In genomic region chr6:120306859-120307594, GRCm38 (mm10) we compare ENCODE assay signal across 36 mouse cellular contexts. TPM values are rescaled to one million over a fixed set of nuclear protein-coding genes. Genes with fewer than 3 reads are reported as not detected.
A peak's percentile ranks its signal among the peaks of the same experiment; 100 is the strongest.
DNase-seq lines count a peak whose midpoint lies in the region; ATAC-seq and TF ChIP-seq lines count a peak whose summit lies in the region.
"Had no signal": no experiment of that assay in that cellular context is flagged by ENCODE, and none has a peak within 500 bp of the region (broad histone marks: within the 10 kb centered on the region; RNA-seq: fewer than 3 reads in every experiment).

No protein-coding gene starts in this region.

- no peak overlapping the region for H3K27ac ChIP-seq in embryonic facial prominence, embryonic 15.5 days (replicated peaks)
- H3K27ac ChIP-seq in embryonic facial prominence, embryonic 10.5 days (replicated peaks): no peak overlapping the region
- H3K27ac ChIP-seq in ES-E14 (ENCODE audit: insufficient read depth, low read depth, low read length, poor library complexity, severe bottlenecking): peak overlapping the region; percentile 81
- H3K27ac ChIP-seq: embryonic facial prominence, embryonic 12.5 days; forebrain, embryonic 10.5 days; gastrocnemius, adult 2 months; hindbrain, embryonic 14.5 days; layer of hippocampus, adult 2 months; left cerebral cortex, adult 2 months; limb, embryonic 12.5 days; liver, embryonic 15.5 days; macrophage; stomach, postnatal 0 days had no signal

- H3K4me3 ChIP-seq in embryonic facial prominence, embryonic 15.5 days (replicated peaks): no peak overlapping the region
- no peak overlapping the region for H3K4me3 ChIP-seq in embryonic facial prominence, embryonic 10.5 days
- H3K4me3 ChIP-seq in ES-E14 (ENCODE audit: insufficient read depth in 1 of 2, low read depth in 1 of 2, low read length in 2 of 2, poor library complexity in 1 of 2, severe bottlenecking in 1 of 2): no peak overlapping the region
- H3K4me3 ChIP-seq: embryonic facial prominence, embryonic 12.5 days; forebrain, embryonic 10.5 days; gastrocnemius, adult 2 months; layer of hippocampus, adult 2 months; left cerebral cortex, adult 2 months; limb, embryonic 12.5 days; liver, embryonic 15.5 days had no signal

- intact Hi-C loops in heart, postnatal 25 days (cut with DNase I): no loop called here
- intact Hi-C loops in heart, postnatal 36 days (cut with DNase I): no loop called here

- in situ Hi-C loops in ES-E14 (cut with MboI; ENCODE audit: low sequenced_read_pairs in 2 of 2, unreplicated experiment in 2 of 2): no loop called here

- peak; percentile 11; the same call in 1 of the 2 replicates for ATAC-seq in embryonic facial prominence, embryonic 15.5 days (ENCODE audit: insufficient number of reproducible peaks, low FRiP score, low TSS enrichment, low read depth)
- ATAC-seq in megakaryocyte-erythroid progenitor cell, adult 5-6 weeks (replicated peaks; ENCODE audit: low FRiP score, low TSS enrichment, poor library complexity, severe bottlenecking): 0 out of 2 replicates have a peak, but pooled peaks have one; percentile 18
- ATAC-seq: forebrain, embryonic 16.5 days; lung, postnatal 0 days had no signal

- H3K4me1 ChIP-seq in embryonic facial prominence, embryonic 15.5 days: peaks cover 9% of the 10 kb centered on the region
- peaks cover 10% of the 10 kb centered on the region for H3K4me1 ChIP-seq in embryonic facial prominence, embryonic 10.5 days
- peaks cover 5 to 17% of the 10 kb centered on the region in 2 experiments; a peak in 3 of 4 replicates for H3K4me1 ChIP-seq in ES-E14 (ENCODE audit: control insufficient read depth in 2 of 2, insufficient read depth in 2 of 2, low read length in 2 of 2, poor library complexity in 1 of 2)
- H3K4me1 ChIP-seq: limb, embryonic 12.5 days; liver, embryonic 15.5 days had no signal

- WGBS in embryonic facial prominence, embryonic 15.5 days: 79% methylated on average over 3 of the region's 3 CpGs
- WGBS in embryonic facial prominence, embryonic 10.5 days: 83% methylated on average over 3 of the region's 3 CpGs

- H3K9me3 ChIP-seq in embryonic facial prominence, embryonic 15.5 days (replicated peaks): no peaks in the 10 kb centered on the region
- no peaks in the 10 kb centered on the region for H3K9me3 ChIP-seq in embryonic facial prominence, embryonic 10.5 days
- no peaks in the 10 kb centered on the region for H3K9me3 ChIP-seq in ES-E14 (ENCODE audit: control insufficient read depth, insufficient read depth, low read depth, low read length)
- H3K9me3 ChIP-seq: embryonic facial prominence, embryonic 12.5 days; forebrain, embryonic 10.5 days; limb, embryonic 12.5 days; liver, embryonic 15.5 days had no signal

- H3K9ac ChIP-seq in embryonic facial prominence, embryonic 15.5 days: no peak overlapping the region
- no peak overlapping the region for H3K9ac ChIP-seq in ES-E14 (ENCODE audit: insufficient read depth, low read depth, low read length, poor library complexity, severe bottlenecking)
- H3K9ac ChIP-seq: embryonic facial prominence, embryonic 12.5 days; hindbrain, embryonic 14.5 days; limb, embryonic 12.5 days; liver, embryonic 15.5 days had no signal

- H3K27me3 ChIP-seq in embryonic facial prominence, embryonic 15.5 days: no peaks in the 10 kb centered on the region
- peaks cover 9% of the 10 kb centered on the region for H3K27me3 ChIP-seq in embryonic facial prominence, embryonic 10.5 days (replicated peaks; ENCODE audit: low read depth, poor library complexity, severe bottlenecking)
- H3K27me3 ChIP-seq: embryonic facial prominence, embryonic 12.5 days had no signal

- DNase-seq in embryonic facial prominence, embryonic 10.5 days (ENCODE audit: low spot score): no peak
- DNase-seq in heart, postnatal 25 days (ENCODE audit: low spot score): peak; percentile 5
- no peak for DNase-seq in heart, postnatal 36 days
- DNase-seq in ES-E14 (ENCODE audit: low read depth, low spot score): no peak
- no peak for DNase-seq in kidney, postnatal 25 days
- DNase-seq in retina, postnatal 1 day: no peak
- DNase-seq: adrenal gland, postnatal 14 days; cerebellum, adult 11 months; cerebellum, adult 9-10 months; cerebellum, postnatal 36 days; gastrocnemius, adult 2 months; gastrocnemius, postnatal 36 days; kidney, adult 11 months; kidney, postnatal 36 days; midbrain, embryonic 14.5 days; right cerebral cortex, postnatal 4 days; thymus, adult 18-20 months; thymus, postnatal 25 days had no signal

- no peak overlapping the region for H3K4me2 ChIP-seq in embryonic facial prominence, embryonic 15.5 days (replicated peaks)
- H3K4me2 ChIP-seq: embryonic facial prominence, embryonic 12.5 days; hindbrain, embryonic 14.5 days; limb, embryonic 12.5 days; liver, embryonic 15.5 days had no signal

- H3K36me3 ChIP-seq in embryonic facial prominence, embryonic 15.5 days: no peaks in the 10 kb centered on the region
- H3K36me3 ChIP-seq in embryonic facial prominence, embryonic 10.5 days (replicated peaks): no peaks in the 10 kb centered on the region
- no peaks in the 10 kb centered on the region for H3K36me3 ChIP-seq in ES-E14 (ENCODE audit: control insufficient read depth, insufficient read depth, low read length, poor library complexity, severe bottlenecking)
- H3K36me3 ChIP-seq: embryonic facial prominence, embryonic 12.5 days; forebrain, embryonic 10.5 days; limb, embryonic 12.5 days; liver, embryonic 15.5 days had no signal

TF ChIP-seq in ES-E14, 5 proteins besides CTCF, POLR2A, EP300 and RAD21:
- TF ChIP-seq CHD2 (IDR thresholded peaks at IDR 0.05; ENCODE audit: low read depth, low read length) (peak; percentile 72), ZNF384 (IDR thresholded peaks at IDR 0.05; ENCODE audit: low read depth, low read length) (no peak)

RNA-seq across cellular contexts. Expression of gene B4galnt3, which starts 12.7 kb away (rescaled TPM):
- 2.5 and 2.9 TPM in 2 replicates for polyA plus RNA-seq in embryonic facial prominence, embryonic 15.5 days (2015; fragmentation: Nextera tagmentation; extraction: Ambion mirVana)
- polyA plus RNA-seq in embryonic facial prominence, embryonic 10.5 days (2016; fragmentation: Nextera tagmentation; extraction: Ambion mirVana): 0.41 and 0.52 TPM in 2 replicates
- total RNA-seq in heart, postnatal 25 days (2021): under 1 TPM; 0.18 to 0.22 TPM
- total RNA-seq in heart, postnatal 36 days (2021): under 1 TPM; 0.27 to 0.39 TPM
- 34.1 and 64.9 TPM in 2 replicates for total RNA-seq in ES-E14 (2012; rRNA removed)
- 0.15 TPM in 1 of 2 replicates, not detected in the other for total RNA-seq in megakaryocyte-erythroid progenitor cell, adult 5-6 weeks (2014; fragmentation: Nextera tagmentation)
- total RNA-seq in megakaryocyte-erythroid progenitor cell, adult 5-6 weeks (2017): 0.57 TPM in 1 of 2 replicates, not detected in the other
- total RNA-seq: neutrophil, adult 5-6 weeks had no signal
- polyA plus RNA-seq: lung, postnatal 0 days; macrophage; midbrain, embryonic 14.5 days had no signal

RNA-seq across cellular contexts. Expression of gene D330020A13Rik, which starts 12.9 kb away (rescaled TPM):
- polyA plus RNA-seq in embryonic facial prominence, embryonic 15.5 days (2015; fragmentation: Nextera tagmentation; extraction: Ambion mirVana): 1.1 and 1.5 TPM in 2 replicates
- polyA plus RNA-seq in embryonic facial prominence, embryonic 10.5 days (2016; fragmentation: Nextera tagmentation; extraction: Ambion mirVana): 0.21 and 0.25 TPM in 2 replicates
- total RNA-seq in heart, postnatal 25 days (2021): not detected
- total RNA-seq in heart, postnatal 36 days (2021): not detected
- 4.4 and 9.8 TPM in 2 replicates for total RNA-seq in ES-E14 (2012; rRNA removed)
- not detected in 2 replicates for total RNA-seq in megakaryocyte-erythroid progenitor cell, adult 5-6 weeks (2014; fragmentation: Nextera tagmentation)
- total RNA-seq in megakaryocyte-erythroid progenitor cell, adult 5-6 weeks (2017): not detected in 2 replicates
- total RNA-seq: adrenal gland, postnatal 14 days; gastrocnemius, adult 2 months; gastrocnemius, postnatal 36 days; heart, postnatal 14 days; layer of hippocampus, adult 2 months; layer of hippocampus, postnatal 14 days; left cerebral cortex, adult 2 months; liver, adult 2 months; neutrophil, adult 5-6 weeks had no signal
- polyA plus RNA-seq: forebrain, embryonic 10.5 days; forebrain, embryonic 16.5 days; hindbrain, embryonic 14.5 days; liver, adult 2 months; liver, embryonic 15.5 days; lung, postnatal 0 days; macrophage; spleen, adult 2 months had no signal

RNA-seq across cellular contexts. Expression of gene Kdm5a, which starts 56.9 kb away (rescaled TPM):
- 50.0 and 50.2 TPM in 2 replicates for polyA plus RNA-seq in embryonic facial prominence, embryonic 15.5 days (2015; fragmentation: Nextera tagmentation; extraction: Ambion mirVana)
- 53.5 and 55.3 TPM in 2 replicates for polyA plus RNA-seq in embryonic facial prominence, embryonic 10.5 days (2016; fragmentation: Nextera tagmentation; extraction: Ambion mirVana)
- 10 to 100 TPM; 28.5 to 33.9 TPM for total RNA-seq in heart, postnatal 25 days (2021)
- 10 to 100 TPM; 31.4 to 33.9 TPM for total RNA-seq in heart, postnatal 36 days (2021)
- 46.6 and 53.3 TPM in 2 replicates for total RNA-seq in ES-E14 (2012; rRNA removed)
- 42.8 and 49.4 TPM in 2 replicates for total RNA-seq in megakaryocyte-erythroid progenitor cell, adult 5-6 weeks (2014; fragmentation: Nextera tagmentation)
- total RNA-seq in megakaryocyte-erythroid progenitor cell, adult 5-6 weeks (2017): 165 and 213 TPM in 2 replicates

RNA-seq across cellular contexts. Expression of gene Ccdc77, which starts 57.1 kb away (rescaled TPM):
- polyA plus RNA-seq in embryonic facial prominence, embryonic 15.5 days (2015; fragmentation: Nextera tagmentation; extraction: Ambion mirVana): 21.2 and 25.1 TPM in 2 replicates
- polyA plus RNA-seq in embryonic facial prominence, embryonic 10.5 days (2016; fragmentation: Nextera tagmentation; extraction: Ambion mirVana): 30.1 and 32.7 TPM in 2 replicates
- 1 to 10 TPM; 3.6 to 6.4 TPM for total RNA-seq in heart, postnatal 25 days (2021)
- 1 to 10 TPM; 4.1 to 5.8 TPM for total RNA-seq in heart, postnatal 36 days (2021)
- 32.2 and 32.8 TPM in 2 replicates for total RNA-seq in ES-E14 (2012; rRNA removed)
- 31.7 and 33.4 TPM in 2 replicates for total RNA-seq in megakaryocyte-erythroid progenitor cell, adult 5-6 weeks (2014; fragmentation: Nextera tagmentation)
- 32.6 and 45.6 TPM in 2 replicates for total RNA-seq in megakaryocyte-erythroid progenitor cell, adult 5-6 weeks (2017)

Comparison
In these comparisons a context has a peak if more than half of its experiments do, and no peak if none do; other contexts are left out.
1. RNA of gene B4galnt3, which starts 12.7 kb away (total RNA-seq): 34.1 to 64.9 TPM in ES-E14; 0.27 to 0.39 TPM in heart, postnatal 36 days, 0.18 to 0.22 TPM in heart, postnatal 25 days and 0.15 to 0.57 TPM in megakaryocyte-erythroid progenitor cell, adult 5-6 weeks; every median in the first group is over 10 times any median in the second.